9 mouse cellular contexts compared by ENCODE assay signal in genomic region chr5:142448623-142449022, GRCm38 (mm10). TPM values are rescaled to one million over a fixed set of nuclear protein-coding genes. Genes with fewer than 3 reads are reported as not detected.
A peak's percentile ranks its signal among the peaks of the same experiment; 100 is the strongest.
DNase-seq lines count a peak whose midpoint lies in the region; ATAC-seq lines count a peak whose summit lies in the region.
"Had no signal": no experiment of that assay in that cellular context is flagged by ENCODE, and none has a peak within 500 bp of the region (broad histone marks: within the 10 kb centered on the region; RNA-seq: fewer than 3 reads in every experiment).

No protein-coding gene starts in this region.

- intact Hi-C loops in heart, postnatal 36 days (cut with DNase I) = loop anchor here (1.0 to 10.0 kb wide), 6 partner anchors 46 to 1604 kb away; partner anchors contain the start of gene Sdk1

- 68% methylated on average over 12 of the region's 12 CpGs for WGBS in forebrain, embryonic 10.5 days
- WGBS in forebrain, embryonic 15.5 days = 82% methylated on average over 12 of the region's 12 CpGs
- 60% methylated on average over 12 of the region's 12 CpGs for WGBS in heart, embryonic 12.5 days
- WGBS in midbrain, embryonic 10.5 days = 67% methylated on average over 12 of the region's 12 CpGs
- 71% methylated on average over 12 of the region's 12 CpGs for WGBS in midbrain, embryonic 11.5 days

- H3K9ac ChIP-seq in forebrain, embryonic 15.5 days (replicated peaks) = no peak overlapping the region
- H3K9ac ChIP-seq in heart, embryonic 12.5 days = 0 out of 2 replicates have a peak overlapping the region, but pooled peaks have one; percentile 6
- no peak overlapping the region for H3K9ac ChIP-seq in midbrain, embryonic 11.5 days (ENCODE audit: low read length)
- H3K9ac ChIP-seq: embryonic facial prominence, embryonic 12.5 days had no signal

- H3K4me2 ChIP-seq in forebrain, embryonic 15.5 days (replicated peaks) = no peak overlapping the region
- no peak overlapping the region for H3K4me2 ChIP-seq in heart, embryonic 12.5 days
- H3K4me2 ChIP-seq in midbrain, embryonic 11.5 days = no peak overlapping the region
- H3K4me2 ChIP-seq: embryonic facial prominence, embryonic 12.5 days; hindbrain, embryonic 13.5 days had no signal

- H3K9me3 ChIP-seq in forebrain, embryonic 10.5 days = no peaks in the 10 kb centered on the region
- H3K9me3 ChIP-seq in forebrain, embryonic 15.5 days = no peaks in the 10 kb centered on the region
- H3K9me3 ChIP-seq in heart, embryonic 12.5 days (replicated peaks) = no peaks in the 10 kb centered on the region
- no peaks in the 10 kb centered on the region for H3K9me3 ChIP-seq in midbrain, embryonic 10.5 days (replicated peaks)
- no peaks in the 10 kb centered on the region for H3K9me3 ChIP-seq in midbrain, embryonic 11.5 days (ENCODE audit: control insufficient read depth, low read length)
- H3K9me3 ChIP-seq: embryonic facial prominence, embryonic 12.5 days; hindbrain, embryonic 13.5 days had no signal

- peaks cover 48% of the 10 kb centered on the region for H3K36me3 ChIP-seq in forebrain, embryonic 10.5 days (replicated peaks)
- peaks cover 14% of the 10 kb centered on the region for H3K36me3 ChIP-seq in forebrain, embryonic 15.5 days
- peaks cover 37% of the 10 kb centered on the region for H3K36me3 ChIP-seq in heart, embryonic 12.5 days
- H3K36me3 ChIP-seq in midbrain, embryonic 10.5 days = peaks cover 49% of the 10 kb centered on the region
- peaks cover 13% of the 10 kb centered on the region for H3K36me3 ChIP-seq in midbrain, embryonic 11.5 days (ENCODE audit: control insufficient read depth, insufficient read depth, low read length)

- no peak overlapping the region for H3K4me3 ChIP-seq in forebrain, embryonic 10.5 days
- H3K4me3 ChIP-seq in forebrain, embryonic 15.5 days = no peak overlapping the region
- no peak overlapping the region for H3K4me3 ChIP-seq in heart, embryonic 12.5 days
- no peak overlapping the region for H3K4me3 ChIP-seq in midbrain, embryonic 10.5 days
- H3K4me3 ChIP-seq in midbrain, embryonic 11.5 days (ENCODE audit: low read depth, low read length) = no peak overlapping the region
- H3K4me3 ChIP-seq: embryonic facial prominence, embryonic 12.5 days; hindbrain, embryonic 13.5 days had no signal

- no peak for DNase-seq in forebrain, embryonic 10.5 days (ENCODE audit: extremely low spot score, low spot score)
- no peak for DNase-seq in heart, postnatal 36 days
- DNase-seq in midbrain, embryonic 10.5 days (ENCODE audit: low spot score) = no peak
- DNase-seq in midbrain, embryonic 11.5 days (ENCODE audit: low spot score, missing footprints) = no peak
- no peak for DNase-seq in gastrocnemius, postnatal 4 days (ENCODE audit: low spot score in 2 of 2)

- H3K4me1 ChIP-seq in forebrain, embryonic 10.5 days = peaks cover 61% of the 10 kb centered on the region
- H3K4me1 ChIP-seq in forebrain, embryonic 15.5 days = peaks cover 18% of the 10 kb centered on the region
- H3K4me1 ChIP-seq in heart, embryonic 12.5 days (replicated peaks) = peaks cover 38% of the 10 kb centered on the region
- H3K4me1 ChIP-seq in midbrain, embryonic 10.5 days = peaks cover 63% of the 10 kb centered on the region
- peaks cover 14% of the 10 kb centered on the region for H3K4me1 ChIP-seq in midbrain, embryonic 11.5 days (ENCODE audit: control insufficient read depth, insufficient read depth, low read length)

- H3K27me3 ChIP-seq in forebrain, embryonic 10.5 days (ENCODE audit: poor library complexity, severe bottlenecking) = no peaks in the 10 kb centered on the region
- no peaks in the 10 kb centered on the region for H3K27me3 ChIP-seq in forebrain, embryonic 15.5 days
- no peaks in the 10 kb centered on the region for H3K27me3 ChIP-seq in heart, embryonic 12.5 days (replicated peaks)
- H3K27me3 ChIP-seq in midbrain, embryonic 10.5 days (ENCODE audit: low read depth, poor library complexity, severe bottlenecking) = no peaks in the 10 kb centered on the region
- H3K27me3 ChIP-seq in midbrain, embryonic 11.5 days (ENCODE audit: control insufficient read depth, insufficient read depth, low read length) = no peaks in the 10 kb centered on the region
- H3K27me3 ChIP-seq: embryonic facial prominence, embryonic 12.5 days; hindbrain, embryonic 13.5 days had no signal

- ATAC-seq in forebrain, embryonic 15.5 days (replicated peaks) = no peak
- ATAC-seq in heart, embryonic 12.5 days (ENCODE audit: insufficient number of reproducible peaks, low FRiP score) = no peak
- ATAC-seq in midbrain, embryonic 11.5 days (ENCODE audit: low FRiP score) = no peak

- H3K27ac ChIP-seq in forebrain, embryonic 10.5 days = peak overlapping the region; percentile 82
- H3K27ac ChIP-seq in forebrain, embryonic 15.5 days (replicated peaks) = no peak overlapping the region
- H3K27ac ChIP-seq in heart, embryonic 12.5 days (ENCODE audit: poor library complexity, severe bottlenecking) = no peak overlapping the region
- H3K27ac ChIP-seq in midbrain, embryonic 10.5 days (replicated peaks) = 0 out of 2 replicates have a peak overlapping the region, but pooled peaks have one; percentile 71
- H3K27ac ChIP-seq in midbrain, embryonic 11.5 days (ENCODE audit: low read depth, low read length) = no peak overlapping the region

RNA-seq across cellular contexts. Expression of gene Ap5z1, which starts 15.1 kb away (rescaled TPM):
- 10.6 and 12.5 TPM in 2 replicates for polyA plus RNA-seq in forebrain, embryonic 10.5 days (2016; fragmentation: Nextera tagmentation; extraction: Ambion mirVana)
- polyA plus RNA-seq in forebrain, embryonic 15.5 days (2015; fragmentation: Nextera tagmentation; extraction: Ambion mirVana) = 15.0 and 15.1 TPM in 2 replicates
- polyA plus RNA-seq in heart, embryonic 12.5 days (2016; fragmentation: Nextera tagmentation; extraction: Ambion mirVana) = 7.3 and 9.9 TPM in 2 replicates
- total RNA-seq in heart, postnatal 36 days (2021) = 1 to 10 TPM; 6.2 to 6.4 TPM
- polyA plus RNA-seq in midbrain, embryonic 10.5 days (2016; fragmentation: Nextera tagmentation; extraction: Ambion mirVana) = 12.3 and 14.6 TPM in 2 replicates
- 8.8 and 10.5 TPM in 2 replicates for polyA plus RNA-seq in midbrain, embryonic 11.5 days (2014; fragmentation: Nextera tagmentation; extraction: Ambion mirVana)
- total RNA-seq in gastrocnemius, postnatal 4 days (2021) = 1 to 10 TPM; 7.3 to 8.1 TPM

RNA-seq across cellular contexts. Expression of gene Foxk1, which starts 47.3 kb away (rescaled TPM):
- polyA plus RNA-seq in forebrain, embryonic 10.5 days (2016; fragmentation: Nextera tagmentation; extraction: Ambion mirVana) = 4.3 and 5.2 TPM in 2 replicates
- 3.9 TPM in 2 replicates for polyA plus RNA-seq in forebrain, embryonic 15.5 days (2015; fragmentation: Nextera tagmentation; extraction: Ambion mirVana)
- 5.8 and 7.2 TPM in 2 replicates for polyA plus RNA-seq in heart, embryonic 12.5 days (2016; fragmentation: Nextera tagmentation; extraction: Ambion mirVana)
- total RNA-seq in heart, postnatal 36 days (2021) = 10 to 100 TPM; 15.7 to 15.8 TPM
- 3.7 and 5.3 TPM in 2 replicates for polyA plus RNA-seq in midbrain, embryonic 10.5 days (2016; fragmentation: Nextera tagmentation; extraction: Ambion mirVana)
- 4.0 and 4.2 TPM in 2 replicates for polyA plus RNA-seq in midbrain, embryonic 11.5 days (2014; fragmentation: Nextera tagmentation; extraction: Ambion mirVana)
- total RNA-seq in gastrocnemius, postnatal 4 days (2021) = 10 to 100 TPM; 26.6 to 27.9 TPM

Comparison
In these comparisons a context has a peak if more than half of its experiments do, and no peak if none do; other contexts are left out.
1. H3K27ac ChIP-seq: peak in forebrain, embryonic 10.5 days (single experiment) and midbrain, embryonic 10.5 days (single experiment); none in forebrain, embryonic 15.5 days (single experiment), heart, embryonic 12.5 days (single experiment) and midbrain, embryonic 11.5 days (single experiment).